Mouse (Mus musculus): Measurements from ENCODE around the gene Pdxk. TPM values are rescaled to one million over a fixed set of nuclear protein-coding genes. Genes with fewer than 3 reads are reported as not detected.
A peak's percentile ranks its signal among the peaks of the same experiment; 100 is the strongest.

Pdxk gene
- polyA plus RNA-seq, 1 experiment from 2014 or later, result 11.1 TPM

DNA sequence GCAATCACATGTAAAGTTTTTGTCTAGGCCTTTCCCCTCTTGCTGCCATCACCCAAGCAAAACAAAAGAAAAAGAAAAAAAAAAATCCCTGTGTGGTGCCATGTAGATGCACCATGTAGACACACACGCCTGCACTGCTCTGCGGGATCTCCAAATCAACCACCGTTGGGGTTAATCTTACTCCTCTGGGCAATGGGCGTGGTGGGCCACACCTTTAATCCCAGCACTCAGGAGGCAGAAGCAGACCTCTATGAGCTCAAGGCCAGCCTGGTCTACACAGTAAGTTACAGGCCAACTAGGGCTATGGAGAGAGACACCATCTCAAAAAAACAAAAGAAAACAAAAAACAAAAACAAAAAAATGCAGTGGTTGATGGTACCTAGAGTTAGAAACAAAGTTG lies 57.6 kb downstream of the Pdxk start:
- H3K27me3 ChIP-seq (ENCODE audit: low read depth, poor library complexity, severe bottlenecking), result no peaks in the 10 kb centered on the region
- DNase-seq (ENCODE audit: low spot score), result no peak
- no peak overlapping the region for H3K27ac ChIP-seq (replicated peaks)
- H3K36me3 ChIP-seq, result peaks cover 89% of the 10 kb centered on the region
- H3K4me1 ChIP-seq, result peaks cover 11% of the 10 kb centered on the region
- whole genome bisulfite sequencing, result 98% methylated on average over 4 of the region's 4 CpGs
- no peaks in the 10 kb centered on the region for H3K9me3 ChIP-seq (replicated peaks)
- no peak overlapping the region for H3K4me3 ChIP-seq

DNA sequence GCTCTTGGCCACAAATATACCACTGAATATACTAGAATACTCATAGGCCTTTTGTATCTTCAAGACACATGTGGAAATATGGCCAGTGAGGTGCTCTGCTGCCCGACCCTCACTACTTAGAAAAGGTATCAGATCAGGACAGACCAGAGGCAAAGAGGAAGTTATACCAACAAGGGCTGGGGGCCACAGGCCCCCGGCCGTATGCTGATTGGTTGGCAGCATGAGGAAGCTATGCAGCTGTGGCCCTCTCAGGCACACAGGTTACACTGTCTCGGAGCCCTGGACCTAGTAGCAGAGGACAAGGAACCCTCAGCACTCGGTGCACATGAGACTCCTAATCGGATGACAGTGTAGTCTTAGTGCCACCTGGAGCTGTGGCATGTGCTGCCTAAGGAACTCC lies 58.6 kb downstream of the Pdxk start:
- no peak overlapping the region for H3K27ac ChIP-seq (replicated peaks)
- no peaks in the 10 kb centered on the region for H3K27me3 ChIP-seq (ENCODE audit: low read depth, poor library complexity, severe bottlenecking)
- H3K36me3 ChIP-seq, result peaks cover 97% of the 10 kb centered on the region
- no peak overlapping the region for H3K4me3 ChIP-seq
- DNase-seq (ENCODE audit: low spot score), result no peak
- peaks cover under 1% of the 10 kb centered on the region for H3K4me1 ChIP-seq
- WGBS, result 91% methylated on average over 6 of the region's 6 CpGs
- H3K9me3 ChIP-seq (replicated peaks), result no peaks in the 10 kb centered on the region

DNA sequence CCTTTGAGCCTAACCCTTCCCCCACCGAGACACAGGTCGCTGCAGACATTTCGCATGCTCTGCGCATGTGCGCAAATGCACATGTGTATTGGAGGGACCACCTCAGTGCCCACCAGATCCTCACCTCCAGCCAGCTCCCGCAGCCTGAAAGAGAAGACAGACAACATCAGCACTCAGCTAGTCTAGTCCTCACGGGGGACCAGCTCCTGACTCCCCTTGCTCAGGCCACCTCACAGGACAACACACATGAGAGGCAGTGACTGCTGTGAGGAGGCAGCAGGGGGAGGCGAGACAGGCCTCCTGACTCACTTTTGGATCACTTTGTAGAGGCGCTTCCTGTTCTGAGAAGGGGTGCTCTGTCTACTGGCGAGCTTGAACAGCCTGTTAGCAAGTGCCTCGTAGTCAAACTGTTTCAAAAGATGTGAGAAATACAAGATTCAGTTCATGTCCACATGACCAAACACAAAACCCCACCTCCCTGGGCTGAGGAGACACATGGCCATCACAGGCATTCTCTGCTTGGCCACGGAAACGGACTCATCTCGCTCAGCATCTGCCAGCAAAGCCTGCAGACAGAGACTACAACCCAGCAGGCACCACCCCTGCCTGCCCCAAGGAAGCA lies 62.4 kb downstream of the Pdxk start:
- no peak overlapping the region for H3K27ac ChIP-seq (replicated peaks)
- no peaks in the 10 kb centered on the region for H3K9me3 ChIP-seq (replicated peaks)
- 93% methylated on average over 14 of the region's 14 CpGs for WGBS
- peaks cover 86% of the 10 kb centered on the region for H3K36me3 ChIP-seq
- H3K4me1 ChIP-seq, result peaks cover 16% of the 10 kb centered on the region
- H3K4me3 ChIP-seq, result no peak overlapping the region
- no peaks in the 10 kb centered on the region for H3K27me3 ChIP-seq (ENCODE audit: low read depth, poor library complexity, severe bottlenecking)
- DNase-seq (ENCODE audit: low spot score), result no peak

DNA sequence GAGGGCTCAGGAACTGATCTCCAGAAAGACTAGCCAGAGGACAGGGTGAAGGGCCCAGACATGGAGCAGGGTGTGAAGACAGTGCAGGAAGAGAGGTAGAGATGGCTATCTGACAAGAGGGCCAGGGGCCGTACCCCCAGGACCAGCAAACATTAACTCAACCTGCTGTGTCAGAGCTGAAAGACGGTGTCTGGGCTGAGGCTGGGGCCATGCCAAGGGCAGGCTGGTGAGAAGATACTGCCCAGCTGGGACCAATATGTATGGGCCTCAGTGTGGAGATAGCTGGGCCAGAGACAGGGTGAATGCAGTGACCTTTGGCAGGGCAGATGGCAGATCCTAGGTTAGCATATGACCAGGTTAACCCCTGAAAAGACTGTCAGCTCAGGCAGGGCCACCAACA lies 63.6 kb downstream of the Pdxk start:
- Histone ChIP-seq H3K36me3 (peaks cover 73% of the 10 kb centered on the region), H3K4me3 (no peak overlapping the region), H3K9me3 (replicated peaks) (no peaks in the 10 kb centered on the region), H3K27ac (replicated peaks) (no peak overlapping the region), H3K27me3 (ENCODE audit: low read depth, poor library complexity, severe bottlenecking) (peaks cover 6% of the 10 kb centered on the region; the same call in 1 of the 2 replicates), H3K4me1 (peaks cover 22% of the 10 kb centered on the region)
- 93% methylated on average over 2 of the region's 2 CpGs for WGBS
- DNase-seq (ENCODE audit: low spot score), result no peak

DNA sequence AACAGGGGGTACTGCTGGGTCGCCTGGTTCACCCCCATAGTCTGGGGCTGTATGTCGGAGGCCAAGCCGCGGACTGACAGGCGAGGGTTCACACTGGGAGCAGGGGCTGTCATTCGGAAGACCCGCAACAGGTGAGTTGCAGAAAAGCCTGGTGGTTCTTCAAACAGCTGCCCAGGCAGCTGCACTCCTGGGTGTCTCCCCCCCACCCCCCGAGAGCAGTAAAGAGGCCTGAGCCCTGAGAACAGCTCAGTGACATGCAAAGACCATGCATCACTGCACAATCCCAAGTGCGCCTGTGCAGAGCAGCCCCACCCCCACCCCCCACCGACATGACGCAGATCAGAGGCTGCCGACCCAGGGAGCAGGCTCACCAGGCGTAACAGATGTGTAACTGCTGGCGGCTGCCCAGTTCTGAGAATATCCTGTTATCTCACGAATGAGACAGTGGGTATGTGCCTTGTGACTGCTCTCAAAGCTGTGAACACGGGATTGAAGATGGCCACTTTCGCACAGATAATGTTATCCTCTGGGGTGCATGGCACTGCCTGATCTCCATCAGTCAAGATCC lies 65.6 kb downstream of the Pdxk start:
- H3K27ac ChIP-seq (replicated peaks), result 0 out of 2 replicates have a peak overlapping the region, but pooled peaks have one; percentile 2
- no peak overlapping the region for H3K4me3 ChIP-seq
- H3K27me3 ChIP-seq (ENCODE audit: low read depth, poor library complexity, severe bottlenecking), result peaks cover 10% of the 10 kb centered on the region; the same call in 1 of the 2 replicates
- peak; percentile 48 for DNase-seq (ENCODE audit: low spot score)
- WGBS, result 44% methylated on average over 17 of the region's 17 CpGs
- H3K4me1 ChIP-seq, result peaks cover 34% of the 10 kb centered on the region
- H3K9me3 ChIP-seq (replicated peaks), result no peaks in the 10 kb centered on the region
- peaks cover 55% of the 10 kb centered on the region for H3K36me3 ChIP-seq

DNA sequence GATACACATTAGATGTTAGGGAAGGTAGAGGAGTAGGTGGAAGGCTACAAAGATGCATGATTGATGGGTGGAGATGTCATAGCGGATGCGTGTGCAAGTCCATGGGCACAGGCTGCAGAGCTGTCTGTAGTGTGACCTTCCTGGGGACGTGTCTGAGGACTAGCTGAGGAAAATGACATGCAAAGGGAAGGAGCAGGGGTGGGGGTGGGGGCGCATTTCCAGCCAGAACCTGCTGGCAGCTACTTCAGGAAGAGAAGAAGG lies 68.2 kb downstream of the Pdxk start:
- H3K9me3 ChIP-seq (replicated peaks), result no peaks in the 10 kb centered on the region
- H3K4me3 ChIP-seq, result peak overlapping the region; percentile 31; the same call in 1 of the 2 replicates
- no peak for DNase-seq (ENCODE audit: low spot score)
- H3K27ac ChIP-seq (replicated peaks), result peak overlapping the region; percentile 55; the same call in 1 of the 2 replicates
- peaks cover 29% of the 10 kb centered on the region for H3K36me3 ChIP-seq
- peaks cover 41% of the 10 kb centered on the region for H3K4me1 ChIP-seq
- WGBS, result 64% methylated on average over 4 of the region's 4 CpGs
- peaks cover 26% of the 10 kb centered on the region for H3K27me3 ChIP-seq (ENCODE audit: low read depth, poor library complexity, severe bottlenecking)

DNA sequence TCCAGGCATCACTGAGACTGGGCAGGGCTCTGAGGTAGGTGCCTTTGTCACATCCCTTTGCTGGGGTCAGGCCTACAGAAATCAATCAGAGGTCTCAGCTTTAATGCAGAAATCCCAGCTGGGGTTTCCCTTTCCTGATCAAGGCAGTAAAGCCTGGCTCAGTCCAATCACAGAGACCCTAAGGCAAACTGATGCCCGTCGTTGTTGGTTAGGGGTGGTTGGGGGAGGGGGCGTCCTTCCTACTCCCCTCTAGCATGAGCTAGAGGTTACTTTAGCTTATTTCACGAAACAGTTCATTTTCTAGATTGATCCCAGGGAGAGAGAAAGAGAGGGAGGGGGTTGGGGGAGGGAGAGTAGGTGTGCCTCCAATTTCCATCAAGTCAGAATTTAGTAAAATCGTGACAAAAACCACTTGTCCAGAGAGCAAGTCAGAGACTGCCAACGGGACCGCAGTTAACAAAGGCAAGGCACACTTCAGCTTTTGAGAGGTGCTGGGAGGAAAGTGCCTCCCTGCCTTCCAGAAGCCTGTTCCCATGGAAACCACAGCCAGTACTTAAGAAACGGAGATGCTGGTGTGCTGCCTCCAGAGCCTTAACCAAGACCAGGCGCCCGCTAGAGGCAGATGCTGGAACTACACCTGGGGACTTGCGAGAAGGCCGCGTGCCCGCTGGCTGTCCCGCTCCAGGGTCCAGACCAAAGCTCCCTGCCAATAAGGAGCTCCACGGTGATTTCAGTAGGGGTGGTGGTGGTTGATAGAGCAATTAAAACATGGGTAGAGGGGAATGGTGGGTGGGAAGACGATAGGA lies 68.8 kb downstream of the Pdxk start:
- DNase-seq (ENCODE audit: low spot score), result peak; percentile 98
- peak overlapping the region; percentile 31 for H3K4me3 ChIP-seq
- peak overlapping the region; percentile 77 for H3K27ac ChIP-seq (replicated peaks)

DNA sequence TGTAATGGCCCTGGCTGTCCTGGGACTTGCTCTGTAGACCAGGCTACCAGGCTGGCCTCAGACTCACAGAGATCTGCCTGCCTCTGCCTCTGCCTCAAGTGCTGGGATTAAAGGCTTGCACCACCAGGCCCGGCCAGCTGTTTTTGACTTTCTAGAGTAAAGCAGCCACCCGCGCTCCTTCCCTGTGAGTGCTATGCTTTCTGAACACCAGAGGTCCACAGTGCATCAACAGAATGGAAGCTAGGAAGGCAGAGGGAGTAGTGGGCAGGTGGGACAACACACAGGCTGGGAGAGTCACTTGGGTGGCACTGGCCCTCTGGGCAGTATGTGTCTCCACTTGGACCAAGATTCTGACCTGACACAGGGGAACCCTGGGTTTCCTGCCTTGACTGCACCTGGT lies 69.4 kb downstream of the Pdxk start:
- Histone ChIP-seq H3K4me3 (no peak overlapping the region), H3K36me3 (peaks cover 17% of the 10 kb centered on the region), H3K27ac (replicated peaks) (peak overlapping the region; percentile 77), H3K4me1 (peaks cover 53% of the 10 kb centered on the region), H3K27me3 (ENCODE audit: low read depth, poor library complexity, severe bottlenecking) (peaks cover 37% of the 10 kb centered on the region), H3K9me3 (replicated peaks) (no peaks in the 10 kb centered on the region)
- 84% methylated on average over 3 of the region's 3 CpGs for WGBS
- DNase-seq (ENCODE audit: low spot score), result no peak

More for the DNA sequence above, 68.8 kb downstream of the Pdxk start:
- H3K36me3 ChIP-seq, result peaks cover 23% of the 10 kb centered on the region
- H3K27me3 ChIP-seq (ENCODE audit: low read depth, poor library complexity, severe bottlenecking), result peaks cover 31% of the 10 kb centered on the region
- H3K9me3 ChIP-seq (replicated peaks), result no peaks in the 10 kb centered on the region
- 4% methylated on average over 17 of the region's 17 CpGs for WGBS
- peaks cover 46% of the 10 kb centered on the region for H3K4me1 ChIP-seq

DNA sequence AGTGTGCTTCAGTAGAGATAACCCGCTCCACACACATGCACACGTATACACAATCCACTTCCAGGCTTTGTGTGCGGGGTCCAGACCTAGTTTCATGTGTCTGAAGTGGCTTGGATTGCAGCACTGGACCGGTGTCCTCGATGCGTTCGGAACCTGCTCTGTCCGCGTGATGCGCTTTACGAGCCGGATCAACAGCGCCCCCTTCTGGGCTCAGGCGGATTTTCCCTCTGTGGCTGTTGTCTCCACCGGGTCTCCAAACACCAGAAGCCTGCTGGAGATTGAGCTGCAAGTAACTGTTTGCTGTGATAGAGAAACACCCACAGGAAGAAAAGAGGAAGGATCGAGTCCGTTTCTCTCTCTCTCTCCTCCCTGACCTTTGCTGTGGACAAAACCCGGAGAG lies 72.7 kb downstream of the Pdxk start:
- DNase-seq (ENCODE audit: low spot score), result peak; percentile 78
- Histone ChIP-seq H3K27me3 (ENCODE audit: low read depth, poor library complexity, severe bottlenecking) (peaks cover 56% of the 10 kb centered on the region), H3K4me3 (no peak overlapping the region)

DNA sequence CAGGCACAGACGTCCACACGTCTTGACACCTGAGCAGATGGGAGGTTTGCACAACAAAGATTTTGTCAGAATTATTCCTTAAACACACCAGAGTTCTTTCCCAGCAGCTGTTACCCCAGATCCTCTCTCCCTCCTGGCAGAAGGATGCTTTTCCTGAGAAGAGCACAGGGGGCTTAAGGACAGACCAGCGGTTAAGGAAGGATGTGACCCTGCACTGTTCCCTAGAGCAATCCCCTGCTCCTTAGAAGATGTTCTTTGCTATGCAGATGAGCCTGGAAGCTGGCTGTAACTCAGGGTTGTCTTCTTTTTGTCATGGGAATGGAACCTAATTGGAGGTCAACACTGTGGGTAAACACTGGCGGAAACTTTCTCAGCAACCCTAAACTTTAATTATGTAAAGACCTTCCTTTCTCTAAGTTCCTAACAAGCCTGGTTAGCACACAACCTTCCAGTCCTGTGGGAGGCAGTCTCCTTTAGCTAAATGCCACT lies 73.7 kb downstream of the Pdxk start:
- WGBS, result 12% methylated on average over 4 of the region's 4 CpGs
- no peaks in the 10 kb centered on the region for H3K9me3 ChIP-seq (replicated peaks)
- no peak overlapping the region for H3K4me3 ChIP-seq
- no peak for DNase-seq (ENCODE audit: low spot score)
- H3K27me3 ChIP-seq (ENCODE audit: low read depth, poor library complexity, severe bottlenecking), result peaks cover 50% of the 10 kb centered on the region
- H3K36me3 ChIP-seq, result no peaks in the 10 kb centered on the region
- no peak overlapping the region for H3K27ac ChIP-seq (replicated peaks)
- peaks cover 29% of the 10 kb centered on the region for H3K4me1 ChIP-seq

More for the DNA sequence above, 72.7 kb downstream of the Pdxk start:
- H3K4me1 ChIP-seq, result peaks cover 36% of the 10 kb centered on the region
- no peaks in the 10 kb centered on the region for H3K9me3 ChIP-seq (replicated peaks)
- no peak overlapping the region for H3K27ac ChIP-seq (replicated peaks)
- H3K36me3 ChIP-seq, result no peaks in the 10 kb centered on the region
- 3% methylated on average over 18 of the region's 18 CpGs for WGBS

DNA sequence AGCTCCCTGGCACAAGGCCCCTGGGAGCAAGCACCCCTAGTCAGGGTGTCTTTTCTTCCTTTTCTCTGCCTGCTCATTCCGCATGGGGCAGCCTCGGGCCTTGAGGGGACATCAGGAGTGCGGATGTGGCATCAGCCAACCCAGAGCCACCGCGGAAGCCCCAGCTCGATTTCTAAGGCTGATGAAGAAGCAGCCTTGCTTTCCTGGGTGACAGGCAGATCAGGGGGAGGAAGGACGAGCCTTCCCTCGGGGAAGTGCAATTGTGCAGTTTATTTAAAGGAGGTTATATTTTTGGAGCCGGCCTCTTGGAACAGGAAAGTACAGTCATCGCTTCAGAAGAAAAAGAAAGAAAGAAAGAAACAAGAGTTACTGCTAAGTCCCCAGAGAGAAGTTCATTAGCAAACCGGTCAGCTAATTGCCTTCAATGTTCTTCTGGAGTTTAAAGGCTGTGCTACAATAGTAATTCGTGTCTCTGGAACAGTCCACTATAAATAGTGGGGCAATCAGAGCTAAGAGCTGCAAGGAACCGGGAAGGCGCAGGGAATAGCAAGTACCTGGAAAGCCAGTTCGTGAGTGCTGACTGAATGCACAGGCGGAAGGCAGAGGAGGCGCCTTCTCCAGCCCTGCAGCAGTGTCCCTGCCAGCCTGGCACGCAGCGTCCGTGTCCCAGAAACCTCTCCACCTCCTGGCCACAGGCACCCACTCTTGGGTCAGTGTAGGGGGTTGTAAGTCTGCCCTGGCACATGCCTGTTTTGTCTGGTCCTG lies 76.4 kb downstream of the Pdxk start:
- no peak for DNase-seq (ENCODE audit: low spot score)
- no peaks in the 10 kb centered on the region for H3K36me3 ChIP-seq
- no peak overlapping the region for H3K27ac ChIP-seq (replicated peaks)
- no peak overlapping the region for H3K4me3 ChIP-seq
- no peaks in the 10 kb centered on the region for H3K9me3 ChIP-seq (replicated peaks)
- 72% methylated on average over 20 of the region's 20 CpGs for WGBS
- peaks cover 46% of the 10 kb centered on the region for H3K27me3 ChIP-seq (ENCODE audit: low read depth, poor library complexity, severe bottlenecking)
- peaks cover 19% of the 10 kb centered on the region for H3K4me1 ChIP-seq
